Mouse (Mus musculus): ENCODE measurements around the gene Gm49320. TPM values are rescaled to one million over a fixed set of nuclear protein-coding genes. Genes with fewer than 3 reads are reported as not detected.
A peak's percentile ranks its signal among the peaks of the same experiment; 100 is the strongest.
"Not testable (repeated sequence)": the region's sequence is repeated elsewhere in the genome, so short reads cannot be mapped to it uniquely, and the experiment has no call there.

Gm49320 gene
- polyA plus RNA-seq, 1 experiment from 2014 or later: 0.64 TPM

DNA sequence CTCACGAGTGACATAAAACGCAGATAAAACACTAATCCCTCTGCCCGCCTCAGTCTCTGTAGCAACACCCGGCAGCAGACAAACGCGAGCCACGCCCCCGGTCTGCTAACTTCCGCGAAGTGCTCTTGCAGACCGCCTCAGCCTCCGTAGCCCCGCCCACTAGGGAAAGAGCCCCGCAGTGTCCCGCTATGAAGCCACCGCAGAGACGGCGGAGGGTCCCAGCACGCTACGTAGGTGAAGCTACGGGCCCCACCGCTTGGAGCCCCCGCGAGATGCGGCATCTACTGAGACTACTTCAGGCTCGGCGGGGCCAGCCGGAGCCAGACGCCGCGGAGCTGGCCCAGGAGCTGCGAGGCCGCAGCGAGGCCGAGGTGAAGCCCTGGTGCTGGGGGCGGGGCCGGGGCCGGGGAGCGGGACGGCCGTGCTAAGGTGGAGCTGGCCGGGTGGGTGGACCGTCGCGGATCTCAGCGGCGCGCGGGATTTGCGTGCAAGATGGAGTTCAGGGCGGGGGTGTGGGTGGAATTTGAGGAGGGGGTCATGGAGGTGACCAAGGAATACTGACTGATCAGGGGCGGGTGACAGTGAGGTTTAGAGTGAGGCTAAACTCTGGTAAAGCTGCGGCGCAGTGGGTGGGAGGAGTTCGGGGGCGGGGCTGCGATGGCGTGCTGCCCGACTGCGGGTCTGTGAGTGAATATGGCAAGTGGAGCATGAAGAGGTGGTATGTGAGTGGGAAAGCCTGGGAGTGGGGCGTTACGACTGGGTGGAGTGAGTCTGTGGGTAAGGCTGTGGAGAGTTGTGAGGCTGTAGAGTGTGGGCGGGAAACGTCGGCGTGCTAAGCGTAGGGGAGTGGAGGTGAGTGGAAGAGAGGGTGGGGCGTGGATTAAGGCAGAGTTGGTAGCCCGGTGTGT is 14.5 kb downstream of the Gm49320 start, which contains the start of gene Snapc2:
Gene Snapc2, plus strand, starts transcription at position 147 of the 908 bp plus-strand sequence.
- Histone ChIP-seq H3K4me1 (ENCODE audit: control insufficient read depth, insufficient read depth, low read length) (peaks cover 23% of the 10 kb centered on the region), H3K4me3 (ENCODE audit: low read length) (peak within 1 kb of the TSS; percentile 98), H3K9me3 (ENCODE audit: control insufficient read depth, low read length) (no peaks in the 10 kb centered on the region), H3K4me2 (ENCODE audit: low read depth, low read length) (peak within 1 kb of the TSS; percentile 75), H3K9ac (ENCODE audit: low read depth, low read length) (peak within 1 kb of the TSS; percentile 93), H3K27ac (ENCODE audit: low read length) (peak within 1 kb of the TSS; percentile 93), H3K27me3 (replicated peaks; ENCODE audit: control insufficient read depth, insufficient read depth, low read length) (no peaks in the 10 kb centered on the region), H3K36me3 (ENCODE audit: control insufficient read depth, insufficient read depth, low read length) (peaks cover 12% of the 10 kb centered on the region; the same call in 1 of the 2 replicates)
- peak; percentile 93 for ATAC-seq
- WGBS: under 1% methylated on average over 69 of the region's 69 CpGs

- 66% methylated on average over 6 of the region's 6 CpGs for WGBS
- Histone ChIP-seq H3K27ac (ENCODE audit: low read length) (no peak overlapping the region), H3K27me3 (replicated peaks; ENCODE audit: control insufficient read depth, insufficient read depth, low read length) (no peaks in the 10 kb centered on the region), H3K36me3 (ENCODE audit: control insufficient read depth, insufficient read depth, low read length) (peaks cover 9% of the 10 kb centered on the region; the same call in 1 of the 2 replicates), H3K4me2 (ENCODE audit: low read depth, low read length) (peak overlapping the region; percentile 66), H3K4me1 (ENCODE audit: control insufficient read depth, insufficient read depth, low read length) (peaks cover 22% of the 10 kb centered on the region), H3K9ac (ENCODE audit: low read depth, low read length) (0 out of 2 replicates have a peak overlapping the region, but pooled peaks have one; percentile 29), H3K4me3 (ENCODE audit: low read length) (peak overlapping the region; percentile 98), H3K9me3 (ENCODE audit: control insufficient read depth, low read length) (no peaks in the 10 kb centered on the region)
- no peak for ATAC-seq
Measured at GRCm38 (mm10) chr8:4254001-4254400, 15.3 kb downstream of the Gm49320 start.

- not testable (repeated sequence) for H3K27me3 ChIP-seq (replicated peaks; ENCODE audit: control insufficient read depth, insufficient read depth, low read length); ATAC-seq; H3K4me2 ChIP-seq (ENCODE audit: low read depth, low read length); H3K27ac ChIP-seq (ENCODE audit: low read length); H3K4me3 ChIP-seq (ENCODE audit: low read length); H3K9ac ChIP-seq (ENCODE audit: low read depth, low read length); H3K9me3 ChIP-seq (ENCODE audit: control insufficient read depth, low read length)
- H3K36me3 ChIP-seq (ENCODE audit: control insufficient read depth, insufficient read depth, low read length): peaks cover 15% of the 10 kb centered on the region; the same call in 1 of the 2 replicates
- 83% methylated on average over 7 of the region's 7 CpGs for WGBS
- peaks cover 23% of the 10 kb centered on the region for H3K4me1 ChIP-seq (ENCODE audit: control insufficient read depth, insufficient read depth, low read length)
Measured at GRCm38 (mm10) chr8:4255471-4255870, 16.8 kb downstream of the Gm49320 start.

DNA sequence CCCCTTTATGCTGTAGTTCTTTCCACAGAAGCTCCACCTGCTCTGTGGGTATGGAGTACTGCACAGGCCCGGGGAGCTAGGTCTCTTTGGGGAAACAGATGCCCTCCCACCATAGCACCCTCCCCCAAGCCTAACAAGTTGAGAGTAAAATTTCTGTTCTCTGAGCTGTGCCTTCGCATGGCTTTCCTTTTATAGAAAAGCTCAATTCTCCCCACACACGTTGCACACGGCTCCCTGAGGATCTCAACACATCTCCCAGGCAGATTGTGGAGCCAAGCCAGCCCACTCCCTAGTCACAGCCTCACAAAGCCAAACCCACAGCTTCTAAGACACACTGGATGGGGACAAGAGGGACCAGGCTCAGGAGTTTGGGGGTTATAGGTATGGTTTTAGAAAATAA is 18.2 kb downstream of the Gm49320 start:
- H3K4me1 ChIP-seq (ENCODE audit: control insufficient read depth, insufficient read depth, low read length): peaks cover 23% of the 10 kb centered on the region
- H3K9me3 ChIP-seq (ENCODE audit: control insufficient read depth, low read length): no peaks in the 10 kb centered on the region
- H3K36me3 ChIP-seq (ENCODE audit: control insufficient read depth, insufficient read depth, low read length): peaks cover 24% of the 10 kb centered on the region
- H3K27me3 ChIP-seq (replicated peaks; ENCODE audit: control insufficient read depth, insufficient read depth, low read length): no peaks in the 10 kb centered on the region
- ATAC-seq: no peak
- H3K9ac ChIP-seq (ENCODE audit: low read depth, low read length): no peak overlapping the region
- H3K4me3 ChIP-seq (ENCODE audit: low read length): no peak overlapping the region
- 51% methylated on average over 4 of the region's 4 CpGs for WGBS
- H3K4me2 ChIP-seq (ENCODE audit: low read depth, low read length): no peak overlapping the region
- H3K27ac ChIP-seq (ENCODE audit: low read length): peak overlapping the region; percentile 33

DNA sequence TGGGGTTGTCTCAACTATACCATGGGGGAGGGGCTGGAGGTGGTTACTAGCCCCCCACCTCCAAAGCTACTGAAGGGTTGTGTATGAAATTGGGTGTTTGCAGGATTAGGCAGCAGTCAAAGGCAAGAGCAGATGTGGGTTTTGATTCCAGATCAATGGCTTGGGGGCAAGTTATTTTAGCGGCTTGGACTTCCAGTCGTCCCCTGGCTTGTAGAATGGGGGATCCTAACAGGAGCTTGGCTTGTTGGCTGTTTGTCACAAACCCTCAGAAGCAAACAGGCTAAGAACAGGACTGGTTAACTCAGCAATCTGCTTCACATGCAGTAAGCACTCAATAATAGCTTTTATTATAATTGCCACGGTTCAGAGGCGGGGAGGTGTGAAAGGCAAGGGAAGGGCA is 18.7 kb downstream of the Gm49320 start:
- no peak for ATAC-seq
- Histone ChIP-seq H3K4me2 (ENCODE audit: low read depth, low read length) (0 out of 2 replicates have a peak overlapping the region, but pooled peaks have one; percentile 12), H3K4me1 (ENCODE audit: control insufficient read depth, insufficient read depth, low read length) (peaks cover 20% of the 10 kb centered on the region), H3K27me3 (replicated peaks; ENCODE audit: control insufficient read depth, insufficient read depth, low read length) (no peaks in the 10 kb centered on the region), H3K4me3 (ENCODE audit: low read length) (no peak overlapping the region), H3K9me3 (ENCODE audit: control insufficient read depth, low read length) (no peaks in the 10 kb centered on the region), H3K9ac (ENCODE audit: low read depth, low read length) (no peak overlapping the region), H3K36me3 (ENCODE audit: control insufficient read depth, insufficient read depth, low read length) (peaks cover 24% of the 10 kb centered on the region), H3K27ac (ENCODE audit: low read length) (peak overlapping the region; percentile 33; the same call in 1 of the 2 replicates)
- WGBS: 77% methylated on average over 4 of the region's 4 CpGs

DNA sequence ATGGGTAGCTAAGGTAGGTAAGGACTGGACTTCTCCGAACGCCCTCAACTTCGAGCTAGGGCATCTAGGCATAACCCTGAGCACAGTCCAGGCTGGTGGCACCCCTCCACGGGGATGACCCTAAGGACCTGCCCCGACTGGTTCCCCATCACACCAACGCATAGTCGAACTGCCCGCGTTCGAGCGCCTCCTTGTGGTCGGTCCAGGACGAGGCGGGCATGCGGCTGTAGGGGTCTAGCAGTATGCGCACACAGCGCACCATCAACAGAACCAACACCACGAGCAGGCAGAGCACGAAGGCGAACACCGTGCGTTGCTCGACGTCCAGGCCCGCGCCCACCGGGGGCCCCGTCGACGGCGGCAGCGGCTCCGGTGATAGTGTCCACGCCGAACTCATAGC is 19.6 kb downstream of the Gm49320 start:
- Histone ChIP-seq H3K4me1 (ENCODE audit: control insufficient read depth, insufficient read depth, low read length) (peaks cover 18% of the 10 kb centered on the region), H3K4me2 (ENCODE audit: low read depth, low read length) (peak overlapping the region; percentile 91), H3K27me3 (replicated peaks; ENCODE audit: control insufficient read depth, insufficient read depth, low read length) (no peaks in the 10 kb centered on the region), H3K36me3 (ENCODE audit: control insufficient read depth, insufficient read depth, low read length) (peaks cover 24% of the 10 kb centered on the region), H3K9ac (ENCODE audit: low read depth, low read length) (peak overlapping the region; percentile 82), H3K9me3 (ENCODE audit: control insufficient read depth, low read length) (no peaks in the 10 kb centered on the region), H3K27ac (ENCODE audit: low read length) (peak overlapping the region; percentile 37), H3K4me3 (ENCODE audit: low read length) (peak overlapping the region; percentile 73)
- ATAC-seq: peak; percentile 41
- 2% methylated on average over 35 of the region's 35 CpGs for WGBS

DNA sequence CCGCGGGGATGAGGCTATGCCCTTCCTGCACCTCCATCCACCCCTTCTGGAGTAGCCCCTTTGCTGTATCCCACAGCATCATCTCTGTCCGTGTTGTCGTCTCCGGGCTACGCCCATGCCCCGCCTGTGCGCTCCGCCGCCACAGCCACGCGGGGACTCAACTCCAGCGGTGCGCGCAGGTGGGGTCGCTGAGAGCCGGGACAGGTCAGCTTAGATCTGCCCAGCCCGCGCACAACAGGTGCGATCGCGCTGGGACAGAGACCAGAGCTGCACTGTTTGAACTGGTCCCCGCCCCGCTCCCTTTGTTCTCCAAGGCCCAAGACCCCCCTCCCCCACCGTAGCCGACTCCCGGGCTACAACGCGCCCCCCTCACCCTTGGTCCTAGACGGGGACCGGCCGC is 20.0 kb downstream of the Gm49320 start:
- peak overlapping the region; percentile 91 for H3K4me2 ChIP-seq (ENCODE audit: low read depth, low read length)
- peaks cover 24% of the 10 kb centered on the region for H3K36me3 ChIP-seq (ENCODE audit: control insufficient read depth, insufficient read depth, low read length)
- WGBS: under 1% methylated on average over 32 of the region's 32 CpGs
- no peaks in the 10 kb centered on the region for H3K27me3 ChIP-seq (replicated peaks; ENCODE audit: control insufficient read depth, insufficient read depth, low read length)
- no peaks in the 10 kb centered on the region for H3K9me3 ChIP-seq (ENCODE audit: control insufficient read depth, low read length)
- ATAC-seq: peak; percentile 74
- peak overlapping the region; percentile 82 for H3K9ac ChIP-seq (ENCODE audit: low read depth, low read length)
- H3K4me1 ChIP-seq (ENCODE audit: control insufficient read depth, insufficient read depth, low read length): peaks cover 16% of the 10 kb centered on the region
- H3K27ac ChIP-seq (ENCODE audit: low read length): peak overlapping the region; percentile 37
- peak overlapping the region; percentile 73 for H3K4me3 ChIP-seq (ENCODE audit: low read length)

DNA sequence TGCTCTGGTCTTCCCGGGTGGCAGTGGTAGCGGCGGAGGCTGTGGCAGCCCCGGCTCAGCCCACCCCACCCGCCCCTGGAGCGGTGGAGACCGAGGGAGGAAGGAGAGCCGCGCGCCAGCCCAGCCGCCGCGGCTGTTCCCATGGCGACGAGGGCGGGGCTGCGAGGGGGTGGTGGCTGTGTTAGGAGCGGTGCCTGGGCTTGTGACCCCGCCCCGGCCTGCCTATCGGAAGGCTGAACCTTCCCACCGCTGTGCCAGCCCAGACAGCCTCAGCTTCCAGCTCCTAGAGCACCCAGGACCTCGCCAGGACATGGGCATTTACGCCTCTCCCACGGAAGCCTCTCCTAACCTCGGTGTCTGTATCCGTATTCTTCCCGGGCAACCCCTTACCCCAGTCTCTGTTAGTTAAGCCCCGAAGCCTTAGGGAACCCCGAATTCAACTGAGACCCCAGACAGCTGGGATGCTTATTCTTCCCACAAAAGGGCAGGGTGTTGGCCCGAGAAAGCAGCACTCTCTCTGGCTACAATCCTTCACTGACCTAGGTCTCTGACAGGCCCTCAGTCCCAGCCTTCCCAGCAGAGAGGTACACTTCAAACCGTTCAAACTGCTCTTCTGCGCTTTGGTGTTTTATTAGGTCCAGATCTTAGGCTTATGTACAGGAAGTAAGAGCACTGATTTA is 20.6 kb downstream of the Gm49320 start, which contains the start of gene Ctxn1:
Gene Ctxn1, minus strand, starts transcription at position 150 of the 680 bp plus-strand sequence.
- H3K36me3 ChIP-seq (ENCODE audit: control insufficient read depth, insufficient read depth, low read length): peaks cover 24% of the 10 kb centered on the region
- H3K4me2 ChIP-seq (ENCODE audit: low read depth, low read length): peak within 1 kb of the TSS; percentile 91
- H3K27ac ChIP-seq (ENCODE audit: low read length): peak within 1 kb of the TSS; percentile 40
- peak within 1 kb of the TSS; percentile 73 for H3K4me3 ChIP-seq (ENCODE audit: low read length)
- no peaks in the 10 kb centered on the region for H3K9me3 ChIP-seq (ENCODE audit: control insufficient read depth, low read length)
- H3K27me3 ChIP-seq (replicated peaks; ENCODE audit: control insufficient read depth, insufficient read depth, low read length): no peaks in the 10 kb centered on the region
- ATAC-seq: peak; percentile 95
- WGBS: 5% methylated on average over 31 of the region's 33 CpGs
- peak within 1 kb of the TSS; percentile 82 for H3K9ac ChIP-seq (ENCODE audit: low read depth, low read length)
- peaks cover 10% of the 10 kb centered on the region for H3K4me1 ChIP-seq (ENCODE audit: control insufficient read depth, insufficient read depth, low read length)

GRCm38 (mm10) chr8:4259805-4260170 is 21.1 kb downstream of the Gm49320 start:
- Histone ChIP-seq H3K4me1 (ENCODE audit: control insufficient read depth, insufficient read depth, low read length) (peaks cover 9% of the 10 kb centered on the region), H3K9ac (ENCODE audit: low read depth, low read length) (peak overlapping the region; percentile 47; the same call in 1 of the 2 replicates), H3K27ac (ENCODE audit: low read length) (peak overlapping the region; percentile 40; the same call in 1 of the 2 replicates), H3K27me3 (replicated peaks; ENCODE audit: control insufficient read depth, insufficient read depth, low read length) (no peaks in the 10 kb centered on the region), H3K36me3 (ENCODE audit: control insufficient read depth, insufficient read depth, low read length) (peaks cover 24% of the 10 kb centered on the region), H3K9me3 (ENCODE audit: control insufficient read depth, low read length) (no peaks in the 10 kb centered on the region), H3K4me2 (ENCODE audit: low read depth, low read length) (no peak overlapping the region), H3K4me3 (ENCODE audit: low read length) (no peak overlapping the region)
- WGBS: 85% methylated on average over 4 of the region's 4 CpGs
- no peak for ATAC-seq

Measured in intestine, embryonic 16.5 days (tissue).